ENCODE assay signal across 24 mouse cellular contexts in the genomic region with DNA sequence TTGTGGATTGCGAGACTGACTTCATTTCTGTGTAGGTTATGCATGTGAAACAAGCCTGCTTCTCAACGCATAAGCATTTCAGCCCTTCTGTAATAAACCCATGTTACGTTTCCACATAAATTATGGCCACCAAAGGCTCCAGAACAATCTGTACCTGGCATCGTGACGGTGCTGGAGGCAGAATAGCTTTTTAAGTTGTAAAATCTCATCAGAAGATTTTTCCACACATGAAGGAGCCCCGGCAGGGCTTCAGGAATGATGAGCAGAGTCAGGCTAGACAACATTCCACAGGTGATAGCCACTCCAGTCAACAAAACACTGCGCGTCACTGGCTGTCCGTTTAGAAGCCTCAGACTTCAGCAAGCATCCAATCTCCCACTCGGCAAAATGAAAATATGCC. TPM values are rescaled to one million over a fixed set of nuclear protein-coding genes. Genes with fewer than 3 reads are reported as not detected.
DNase-seq lines count a peak whose midpoint lies in the region; ATAC-seq and TF ChIP-seq lines count a peak whose summit lies in the region.
"Had no signal": no experiment of that assay in that cellular context is flagged by ENCODE, and none has a peak within 500 bp of the region (broad histone marks: within the 10 kb centered on the region; RNA-seq: fewer than 3 reads in every experiment).

No protein-coding gene starts in this region.

- no peaks in the 10 kb centered on the region for H3K4me1 ChIP-seq in heart, embryonic 10.5 days
- no peaks in the 10 kb centered on the region for H3K4me1 ChIP-seq in heart, adult 2 months (ENCODE audit: control insufficient read depth, insufficient read depth, low read length)
- peaks cover 7% of the 10 kb centered on the region for H3K4me1 ChIP-seq in midbrain, embryonic 15.5 days
- no peaks in the 10 kb centered on the region for H3K4me1 ChIP-seq in intestine, postnatal 0 days (replicated peaks; ENCODE audit: control insufficient read depth, insufficient read depth, low read length)
- H3K4me1 ChIP-seq: embryonic facial prominence, embryonic 15.5 days; forebrain, embryonic 13.5 days; forebrain, embryonic 15.5 days had no signal

- H3K79me2 ChIP-seq in heart, adult 2 months (replicated peaks; ENCODE audit: control insufficient read depth, insufficient read depth, low read length) = no peaks in the 10 kb centered on the region

- no peak overlapping the region for H3K9ac ChIP-seq in heart, adult 2 months (ENCODE audit: low read depth, low read length)
- no peak overlapping the region for H3K9ac ChIP-seq in midbrain, embryonic 15.5 days
- H3K9ac ChIP-seq in intestine, postnatal 0 days (ENCODE audit: low read depth, low read length) = no peak overlapping the region
- H3K9ac ChIP-seq: embryonic facial prominence, embryonic 13.5 days; embryonic facial prominence, embryonic 15.5 days; forebrain, embryonic 13.5 days; forebrain, embryonic 15.5 days had no signal

- intact Hi-C loops in heart, adult 2 months (cut with DNase I) = no loop called here

- no peak for TF ChIP-seq EP300 in heart, adult 2 months (IDR thresholded peaks at IDR 0.05; ENCODE audit: insufficient read depth, low read depth, low read length)

- TF ChIP-seq CTCF in heart, adult 2 months (IDR thresholded peaks at IDR 0.05) = no peak
- TF ChIP-seq CTCF in intestine, postnatal 0 days (IDR thresholded peaks at IDR 0.05; ENCODE audit: low read depth) = no peak

- H3K36me3 ChIP-seq in heart, embryonic 10.5 days = no peaks in the 10 kb centered on the region
- H3K36me3 ChIP-seq in heart, adult 2 months (ENCODE audit: control insufficient read depth, insufficient read depth, low read length) = no peaks in the 10 kb centered on the region
- H3K36me3 ChIP-seq in midbrain, embryonic 15.5 days (replicated peaks) = no peaks in the 10 kb centered on the region
- H3K36me3 ChIP-seq in intestine, postnatal 0 days (ENCODE audit: control insufficient read depth, insufficient read depth) = no peaks in the 10 kb centered on the region
- H3K36me3 ChIP-seq: embryonic facial prominence, embryonic 13.5 days; embryonic facial prominence, embryonic 15.5 days; forebrain, embryonic 15.5 days had no signal

- ATAC-seq in midbrain, embryonic 15.5 days (replicated peaks) = no peak
- no peak for ATAC-seq in intestine, postnatal 0 days
- ATAC-seq: forebrain, embryonic 13.5 days; forebrain, embryonic 15.5 days had no signal

- no peak overlapping the region for H3K4me2 ChIP-seq in midbrain, embryonic 15.5 days
- no peak overlapping the region for H3K4me2 ChIP-seq in intestine, postnatal 0 days (replicated peaks; ENCODE audit: low read depth)
- H3K4me2 ChIP-seq: embryonic facial prominence, embryonic 13.5 days; embryonic facial prominence, embryonic 15.5 days; forebrain, embryonic 13.5 days; forebrain, embryonic 15.5 days had no signal

- peak; percentile 61 for DNase-seq in heart, embryonic 10.5 days (ENCODE audit: low spot score)
- no peak for DNase-seq in heart, adult 2 months
- peak; percentile 5 for DNase-seq in urinary bladder, postnatal 14 days (ENCODE audit: low spot score)
- no peak for DNase-seq in urinary bladder, adult 2 months (ENCODE audit: low spot score)
- peak; percentile 68 for DNase-seq in gonadal fat pad, adult 2 months (ENCODE audit: low read depth)
- DNase-seq: adrenal gland, adult 2 months; adrenal gland, postnatal 10 days; adrenal gland, postnatal 25 days; cerebellum, adult 11 months; cerebellum, adult 18-20 months; cerebellum, adult 8-10 months; cerebellum, adult 9-11 months; cerebellum, postnatal 14 days; cerebellum, postnatal 36 days; embryo, embryonic 11 days had no signal

- no peak for TF ChIP-seq POLR2A in heart, adult 2 months (IDR thresholded peaks at IDR 0.05; ENCODE audit: insufficient read depth, low read depth, low read length)

- no peaks in the 10 kb centered on the region for H3K9me3 ChIP-seq in heart, embryonic 10.5 days
- no peaks in the 10 kb centered on the region for H3K9me3 ChIP-seq in midbrain, embryonic 15.5 days
- H3K9me3 ChIP-seq in intestine, postnatal 0 days (ENCODE audit: control insufficient read depth) = no peaks in the 10 kb centered on the region
- H3K9me3 ChIP-seq: embryonic facial prominence, embryonic 15.5 days; forebrain, embryonic 13.5 days; forebrain, embryonic 15.5 days had no signal

- 77% methylated on average over 10 of the region's 10 CpGs for WGBS in heart, embryonic 10.5 days
- 74% methylated on average over 10 of the region's 10 CpGs for WGBS in heart, adult 2 months
- 88% methylated on average over 10 of the region's 10 CpGs for WGBS in midbrain, embryonic 15.5 days
- 47% methylated on average over 10 of the region's 10 CpGs for WGBS in intestine, postnatal 0 days

- H3K27ac ChIP-seq in heart, embryonic 10.5 days = no peak overlapping the region
- H3K27ac ChIP-seq in heart, adult 2 months = no peak overlapping the region
- H3K27ac ChIP-seq in midbrain, embryonic 15.5 days = no peak overlapping the region
- no peak overlapping the region for H3K27ac ChIP-seq in intestine, postnatal 0 days (ENCODE audit: low read depth, low read length)
- H3K27ac ChIP-seq: embryonic facial prominence, embryonic 13.5 days; forebrain, embryonic 13.5 days; forebrain, embryonic 15.5 days had no signal

- no peaks in the 10 kb centered on the region for H3K27me3 ChIP-seq in heart, embryonic 10.5 days (ENCODE audit: insufficient read depth, poor library complexity, severe bottlenecking)
- no peaks in the 10 kb centered on the region for H3K27me3 ChIP-seq in heart, adult 2 months (ENCODE audit: control insufficient read depth, insufficient read depth, low read length)
- no peaks in the 10 kb centered on the region for H3K27me3 ChIP-seq in midbrain, embryonic 15.5 days (replicated peaks)
- H3K27me3 ChIP-seq in intestine, postnatal 0 days (replicated peaks; ENCODE audit: control insufficient read depth, insufficient read depth, low read length) = no peaks in the 10 kb centered on the region
- H3K27me3 ChIP-seq: embryonic facial prominence, embryonic 13.5 days; embryonic facial prominence, embryonic 15.5 days; forebrain, embryonic 13.5 days; forebrain, embryonic 15.5 days had no signal

- H3K4me3 ChIP-seq in heart, embryonic 10.5 days = no peak overlapping the region
- H3K4me3 ChIP-seq in heart, adult 2 months = no peak overlapping the region
- H3K4me3 ChIP-seq in midbrain, embryonic 15.5 days = no peak overlapping the region
- H3K4me3 ChIP-seq in intestine, postnatal 0 days (ENCODE audit: low read depth, low read length) = no peak overlapping the region
- H3K4me3 ChIP-seq: embryonic facial prominence, embryonic 13.5 days; embryonic facial prominence, embryonic 15.5 days; erythroblast, embryonic 14.5 days; forebrain, embryonic 13.5 days; forebrain, embryonic 15.5 days had no signal

RNA-seq across cellular contexts. Expression of a gene that starts 46.7 kb away (rescaled TPM):
- polyA plus RNA-seq in heart, embryonic 10.5 days (2016; fragmentation: Nextera tagmentation; extraction: Ambion mirVana) = 0.12 and 0.23 TPM in 2 replicates
- total RNA-seq in heart, adult 2 months (2021) = 1 to 10 TPM; 1.6 to 1.7 TPM
- 2.7 and 4.4 TPM in 2 replicates for polyA plus RNA-seq in heart, adult 2 months (2012; rRNA removed)
- polyA plus RNA-seq in urinary bladder, adult 2 months (2012; rRNA removed) = 2.0 and 2.2 TPM in 2 replicates
- polyA plus RNA-seq in gonadal fat pad, adult 2 months (2012; rRNA removed) = 8.4 and 11.9 TPM in 2 replicates
- 10.0 and 11.6 TPM in 2 replicates for polyA plus RNA-seq in midbrain, embryonic 15.5 days (2015; fragmentation: Nextera tagmentation; extraction: Ambion mirVana)
- polyA plus RNA-seq in intestine, postnatal 0 days (2015; fragmentation: Nextera tagmentation; extraction: Ambion mirVana) = 0.93 and 1.0 TPM in 2 replicates
- total RNA-seq: ES-E14 had no signal
- polyA plus RNA-seq: C2C12; erythroblast, embryonic 14.5 days had no signal

Comparison
In these comparisons a context has a peak if more than half of its experiments do, and no peak if none do; other contexts are left out.
1. DNase-seq: peak in heart, embryonic 10.5 days (single experiment), urinary bladder, postnatal 14 days (single experiment) and gonadal fat pad, adult 2 months (single experiment); none in heart, adult 2 months (0 of 2) and urinary bladder, adult 2 months (single experiment).